Mouse (Mus musculus) thymus, adult 2 months (tissue): ENCODE results near the gene Antxr1. TPM values are rescaled to one million over a fixed set of nuclear protein-coding genes. Genes with fewer than 3 reads are reported as not detected.

Experiments used
- DNase-seq: peaks from one replicate; pipeline ENCODE4 v3.0.0; 2021
- H3K27ac ChIP-seq: fragments of 200-500 bp; 2 replicates; pipeline ENCODE4 v1.5.1; 2012; ENCODE audit warnings: low read length, control low read depth; ENCODE audit not compliant: control insufficient read depth, insufficient read depth
- H3K27me3 ChIP-seq: fragments of 200-500 bp; 2 replicates; pipeline ENCODE4 v1.6.1; 2012; ENCODE audit warnings: mild to moderate bottlenecking, low read length, moderate library complexity, mixed read lengths; ENCODE audit not compliant: control insufficient read depth, insufficient read depth
- H3K36me3 ChIP-seq: fragments of 200-500 bp; 2 replicates; pipeline ENCODE4 v1.6.1; 2012; ENCODE audit warnings: mild to moderate bottlenecking, low read length, moderate library complexity; ENCODE audit not compliant: control insufficient read depth, insufficient read depth
- H3K4me1 ChIP-seq: fragments of 200-500 bp; replicated peaks from 2 replicates; pipeline ENCODE4 v1.6.1; 2012; ENCODE audit warnings: low read length; ENCODE audit not compliant: control insufficient read depth, insufficient read depth
- H3K4me3 ChIP-seq: fragments of 200-500 bp; 2 replicates; pipeline ENCODE4 v1.5.1; 2012; ENCODE audit warnings: mild to moderate bottlenecking, low read length, control low read depth, moderate library complexity; ENCODE audit not compliant: control insufficient read depth, insufficient read depth
- CTCF ChIP-seq: fragments of 200-500 bp; IDR thresholded peaks from 2 replicates; pipeline ENCODE4 v1.5.1; 2012; ENCODE audit warnings: mild to moderate bottlenecking, control low read depth, low read length, moderate library complexity, borderline replicate concordance; ENCODE audit not compliant: control insufficient read depth, poor library complexity, insufficient read depth; ENCODE audit errors: extremely low read depth
- POLR2A ChIP-seq: fragments of 200-500 bp; IDR thresholded peaks from 2 replicates; pipeline ENCODE4 v1.6.1; 2012; ENCODE audit warnings: mild to moderate bottlenecking, low read length, control low read depth, moderate library complexity; ENCODE audit not compliant: control insufficient read depth, poor library complexity, insufficient read depth; ENCODE audit errors: extremely low read depth
- WGBS: fragments of 180-500 bp; shearing (Covaris S2); methylation state at CpG from one replicate; pipeline ENCODE4 v1.1.7; 2018; 5-methylcytosine and 5-hydroxymethylcytosine counted together
- polyA plus RNA-seq: library from polyadenylated mRNA; depleted of rRNA; stranded (reverse); fragments of >200 nt; gene quantifications from 2 replicates; pipeline ENCODE4 v1.2.3, GENCODE M21; 2012

Antxr1 gene
- polyA plus RNA-seq, 1 experiment: 3.7 TPM

DNA sequence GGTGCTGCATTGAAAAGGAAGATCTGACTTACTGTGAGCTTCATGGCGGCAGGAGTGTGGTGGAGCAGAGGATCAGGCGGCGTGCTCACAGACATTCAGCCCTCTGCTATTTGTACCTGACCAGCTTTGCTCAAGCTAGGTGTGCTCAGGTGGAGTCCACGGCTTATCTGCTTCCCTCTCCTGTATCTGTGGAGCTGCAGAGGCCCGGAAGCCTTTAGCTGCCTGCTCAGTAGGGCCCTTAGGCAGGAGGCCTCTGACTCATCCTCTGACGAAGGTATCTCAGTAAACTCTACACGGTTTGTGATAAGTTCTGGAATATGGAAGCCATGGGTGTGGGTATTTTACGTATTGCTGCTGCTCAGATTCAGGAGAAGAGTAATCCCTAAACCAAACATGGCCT is 15.2 kb upstream of the Antxr1 start, which contains the start of gene Gkn1:
Gene Gkn1, minus strand, starts transcription at position 114 of the 400 bp plus-strand sequence.
- H3K4me1 ChIP-seq: no peaks in the 10 kb centered on the region
- no peaks in the 10 kb centered on the region for H3K36me3 ChIP-seq
- DNase-seq: no peak
- H3K27ac ChIP-seq: no peak within 1 kb of the TSS
- 96% methylated on average over 8 of the region's 8 CpGs for WGBS
- no peak within 1 kb of the TSS for H3K4me3 ChIP-seq
- no peak for TF ChIP-seq CTCF
- TF ChIP-seq POLR2A: no peak
- H3K27me3 ChIP-seq: no peaks in the 10 kb centered on the region

DNA sequence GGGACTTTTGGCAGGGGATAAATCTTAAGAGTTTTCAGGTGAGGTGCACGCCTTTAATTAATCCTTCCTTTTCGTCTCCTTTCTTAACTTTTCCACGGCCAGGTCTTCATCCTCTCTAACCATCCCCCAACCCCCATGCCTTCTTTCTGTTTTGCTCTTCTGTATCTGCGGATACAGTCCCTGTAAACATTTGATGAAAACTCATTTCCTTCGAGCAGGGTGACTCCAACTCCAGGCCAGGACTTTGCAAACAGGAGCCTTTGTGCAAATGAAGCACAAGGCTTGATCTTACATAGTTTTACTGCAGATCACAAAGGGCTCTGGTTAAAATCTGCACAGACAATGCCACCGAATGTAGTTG is 294 bp upstream of the Antxr1 start:
- Histone ChIP-seq H3K4me1 (peaks cover 5% of the 10 kb centered on the region), H3K4me3 (no peak overlapping the region), H3K36me3 (no peaks in the 10 kb centered on the region), H3K27me3 (peaks cover 7% of the 10 kb centered on the region; the same call in 1 of the 2 replicates), H3K27ac (no peak overlapping the region)
- TF ChIP-seq CTCF (no peak), POLR2A (no peak)
- no peak for DNase-seq
- WGBS: 40% methylated on average over 6 of the region's 6 CpGs

- DNase-seq: no peak
- Histone ChIP-seq H3K27me3 (peaks cover 7% of the 10 kb centered on the region; the same call in 1 of the 2 replicates), H3K4me3 (no peak overlapping the region), H3K4me1 (peaks cover 5% of the 10 kb centered on the region), H3K27ac (no peak overlapping the region), H3K36me3 (no peaks in the 10 kb centered on the region)
- 54% methylated on average over 11 of the region's 11 CpGs for WGBS
- no peak for TF ChIP-seq CTCF
- TF ChIP-seq POLR2A: no peak
These were observed 1.1 kb downstream of the Antxr1 start for GRCm38 (mm10) chr6:87334361-87335090.

GRCm38 (mm10) chr6:87332380-87332779 is 3.2 kb downstream of the Antxr1 start:
- no peaks in the 10 kb centered on the region for H3K36me3 ChIP-seq
- no peak overlapping the region for H3K4me3 ChIP-seq
- TF ChIP-seq CTCF: no peak
- no peak for TF ChIP-seq POLR2A
- DNase-seq: no peak
- peaks cover 5% of the 10 kb centered on the region for H3K4me1 ChIP-seq
- 82% methylated on average over 2 of the region's 2 CpGs for WGBS
- H3K27ac ChIP-seq: no peak overlapping the region
- peaks cover 7% of the 10 kb centered on the region; the same call in 1 of the 2 replicates for H3K27me3 ChIP-seq

GRCm38 (mm10) chr6:87328265-87329173 is 7.1 kb downstream of the Antxr1 start:
- no peaks in the 10 kb centered on the region for H3K4me1 ChIP-seq
- H3K36me3 ChIP-seq: no peaks in the 10 kb centered on the region
- 86% methylated on average over 22 of the region's 22 CpGs for WGBS
- no peak overlapping the region for H3K27ac ChIP-seq
- no peaks in the 10 kb centered on the region; the same call in 1 of the 2 replicates for H3K27me3 ChIP-seq
- DNase-seq: no peak
- no peak overlapping the region for H3K4me3 ChIP-seq
- no peak for TF ChIP-seq POLR2A
- TF ChIP-seq CTCF: no peak

- no peaks in the 10 kb centered on the region for H3K36me3 ChIP-seq
- no peak for TF ChIP-seq CTCF
- no peak for TF ChIP-seq POLR2A
- peaks cover 5% of the 10 kb centered on the region; the same call in 1 of the 2 replicates for H3K4me1 ChIP-seq
- no peaks in the 10 kb centered on the region for H3K27me3 ChIP-seq
- 93% methylated on average over 2 of the region's 2 CpGs for WGBS
- H3K27ac ChIP-seq: no peak overlapping the region
- no peak for DNase-seq
- H3K4me3 ChIP-seq: no peak overlapping the region
These were observed 8.7 kb downstream of the Antxr1 start for GRCm38 (mm10) chr6:87326932-87327331.
